Comparison of ENCODE assay signal across 26 mouse cellular contexts in the genomic region with DNA sequence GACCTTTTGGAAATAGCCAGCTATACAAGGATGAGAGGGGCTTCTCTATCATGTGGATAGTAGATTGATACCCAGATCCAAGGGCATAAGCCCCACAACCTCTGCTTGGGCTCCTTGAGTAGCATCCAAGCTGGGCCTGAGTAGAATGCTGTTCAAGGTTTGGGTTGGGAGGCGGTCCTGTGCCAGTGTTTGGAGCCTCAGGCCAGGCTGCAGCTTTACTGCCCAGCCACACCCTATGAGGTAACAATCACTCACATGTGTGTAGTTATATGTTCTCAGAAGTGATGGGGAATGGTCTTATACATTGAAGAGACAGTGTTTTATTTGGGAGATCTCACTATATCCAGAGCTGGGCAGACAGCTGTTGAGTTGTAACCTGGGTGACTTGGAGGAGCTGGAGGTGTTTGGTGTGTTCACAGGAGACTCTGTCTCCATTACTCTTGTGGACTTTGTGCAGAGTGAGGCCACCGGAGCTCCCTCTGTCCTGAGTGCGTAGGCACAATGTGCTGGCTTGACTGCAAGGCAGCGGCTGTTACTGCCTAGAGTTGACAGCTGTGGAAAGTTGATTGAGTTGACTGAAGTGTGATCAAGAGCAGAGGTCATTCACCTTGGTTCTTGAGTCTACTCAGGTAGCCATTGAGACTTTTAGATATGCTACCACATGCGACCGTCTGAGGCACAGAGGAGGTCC. TPM values are rescaled to one million over a fixed set of nuclear protein-coding genes. Genes with fewer than 3 reads are reported as not detected.
DNase-seq lines count a peak whose midpoint lies in the region; ATAC-seq and TF ChIP-seq lines count a peak whose summit lies in the region.
"Had no signal": no experiment of that assay in that cellular context is flagged by ENCODE, and none has a peak within 500 bp of the region (broad histone marks: within the 10 kb centered on the region; RNA-seq: fewer than 3 reads in every experiment).

No protein-coding gene starts in this region.

- no peak overlapping the region for H3K4me2 ChIP-seq in kidney, embryonic 16.5 days (replicated peaks; ENCODE audit: low read depth, low read length)
- H3K4me2 ChIP-seq in lung, embryonic 15.5 days = no peak overlapping the region
- no peak overlapping the region for H3K4me2 ChIP-seq in intestine, embryonic 15.5 days (replicated peaks)
- H3K4me2 ChIP-seq in intestine, embryonic 16.5 days (ENCODE audit: low read depth, low read length) = no peak overlapping the region
- H3K4me2 ChIP-seq: embryonic facial prominence, embryonic 12.5 days; embryonic facial prominence, embryonic 15.5 days; forebrain, embryonic 12.5 days; heart, embryonic 13.5 days; hindbrain, embryonic 15.5 days had no signal

- no peak overlapping the region for H3K9ac ChIP-seq in kidney, embryonic 16.5 days (replicated peaks; ENCODE audit: low read length)
- no peak overlapping the region for H3K9ac ChIP-seq in lung, embryonic 15.5 days
- H3K9ac ChIP-seq in intestine, embryonic 15.5 days = no peak overlapping the region
- H3K9ac ChIP-seq in intestine, embryonic 16.5 days (ENCODE audit: low read depth, low read length) = no peak overlapping the region
- H3K9ac ChIP-seq: embryonic facial prominence, embryonic 12.5 days; embryonic facial prominence, embryonic 15.5 days; forebrain, embryonic 12.5 days; heart, embryonic 13.5 days; hindbrain, embryonic 15.5 days had no signal

- peak; percentile 13 for DNase-seq in kidney, adult 9 months
- no peak for DNase-seq in lung, adult 2 months
- DNase-seq in heart, adult 11 months = no peak
- no peak for DNase-seq in forebrain, embryonic 10.5 days (ENCODE audit: extremely low spot score, low spot score)
- DNase-seq: adrenal gland, adult 2 months; adrenal gland, postnatal 14 days; cerebellum, adult 11 months; cerebellum, adult 2 months; cerebellum, adult 9-11 months; cerebellum, postnatal 25 days; gastrocnemius, postnatal 25 days; heart, adult 2 months; heart, postnatal 14 days; heart, postnatal 4 days had no signal

- no peak overlapping the region for H3K27ac ChIP-seq in kidney, embryonic 16.5 days (ENCODE audit: low read length)
- H3K27ac ChIP-seq in lung, embryonic 15.5 days = peak overlapping the region; percentile 69
- no peak overlapping the region for H3K27ac ChIP-seq in intestine, embryonic 15.5 days
- H3K27ac ChIP-seq in intestine, embryonic 16.5 days (ENCODE audit: low read length) = peak overlapping the region; percentile 55; the same call in 1 of the 2 replicates
- H3K27ac ChIP-seq in forebrain, embryonic 10.5 days = no peak overlapping the region
- H3K27ac ChIP-seq: embryonic facial prominence, embryonic 12.5 days; embryonic facial prominence, embryonic 15.5 days; forebrain, embryonic 12.5 days; heart, adult 2 months; heart, embryonic 10.5 days; heart, embryonic 13.5 days; hindbrain, embryonic 15.5 days had no signal

- no peak overlapping the region for H3K4me3 ChIP-seq in kidney, embryonic 16.5 days (ENCODE audit: low read length)
- H3K4me3 ChIP-seq in lung, embryonic 15.5 days = no peak overlapping the region
- H3K4me3 ChIP-seq in lung, adult 2 months (replicated peaks; ENCODE audit: extremely low read depth, low read depth, low read length) = no peak overlapping the region
- H3K4me3 ChIP-seq in intestine, embryonic 15.5 days (replicated peaks) = no peak overlapping the region
- no peak overlapping the region for H3K4me3 ChIP-seq in intestine, embryonic 16.5 days (ENCODE audit: low read length)
- H3K4me3 ChIP-seq in forebrain, embryonic 10.5 days = no peak overlapping the region
- H3K4me3 ChIP-seq: embryonic facial prominence, embryonic 12.5 days; embryonic facial prominence, embryonic 15.5 days; forebrain, embryonic 12.5 days; heart, adult 2 months; heart, embryonic 10.5 days; heart, embryonic 13.5 days; hindbrain, embryonic 15.5 days had no signal

- 91% methylated on average over 6 of the region's 6 CpGs for WGBS in kidney, embryonic 16.5 days
- WGBS in lung, embryonic 15.5 days = 73% methylated on average over 6 of the region's 6 CpGs
- WGBS in lung, adult 2 months = 78% methylated on average over 6 of the region's 6 CpGs
- WGBS in intestine, embryonic 15.5 days = 85% methylated on average over 6 of the region's 6 CpGs
- WGBS in intestine, embryonic 16.5 days = 76% methylated on average over 6 of the region's 6 CpGs
- 95% methylated on average over 6 of the region's 6 CpGs for WGBS in forebrain, embryonic 10.5 days

- no peaks in the 10 kb centered on the region for H3K27me3 ChIP-seq in kidney, embryonic 16.5 days (ENCODE audit: insufficient read depth, low read length)
- H3K27me3 ChIP-seq in lung, embryonic 15.5 days = no peaks in the 10 kb centered on the region
- no peaks in the 10 kb centered on the region for H3K27me3 ChIP-seq in intestine, embryonic 15.5 days (replicated peaks)
- H3K27me3 ChIP-seq in intestine, embryonic 16.5 days (replicated peaks; ENCODE audit: control insufficient read depth, insufficient read depth, low read length) = no peaks in the 10 kb centered on the region
- no peaks in the 10 kb centered on the region for H3K27me3 ChIP-seq in forebrain, embryonic 10.5 days (ENCODE audit: poor library complexity, severe bottlenecking)
- H3K27me3 ChIP-seq: embryonic facial prominence, embryonic 12.5 days; embryonic facial prominence, embryonic 15.5 days; forebrain, embryonic 12.5 days; heart, embryonic 13.5 days; hindbrain, embryonic 15.5 days had no signal

- no peaks in the 10 kb centered on the region for H3K9me3 ChIP-seq in kidney, embryonic 16.5 days (ENCODE audit: low read length)
- H3K9me3 ChIP-seq in lung, embryonic 15.5 days = no peaks in the 10 kb centered on the region
- H3K9me3 ChIP-seq in intestine, embryonic 15.5 days = no peaks in the 10 kb centered on the region
- H3K9me3 ChIP-seq in intestine, embryonic 16.5 days (ENCODE audit: control insufficient read depth, low read length) = no peaks in the 10 kb centered on the region
- H3K9me3 ChIP-seq in forebrain, embryonic 10.5 days = no peaks in the 10 kb centered on the region
- H3K9me3 ChIP-seq: embryonic facial prominence, embryonic 12.5 days; embryonic facial prominence, embryonic 15.5 days; forebrain, embryonic 12.5 days; heart, embryonic 10.5 days; heart, embryonic 13.5 days; hindbrain, embryonic 15.5 days had no signal

- TF ChIP-seq POLR2A in lung, adult 2 months (IDR thresholded peaks at IDR 0.05; ENCODE audit: borderline replicate concordance, extremely low read depth, low read depth, low read length) = no peak

- ATAC-seq in kidney, embryonic 16.5 days (ENCODE audit: low FRiP score, low TSS enrichment) = no peak
- no peak for ATAC-seq in lung, embryonic 15.5 days (ENCODE audit: borderline replicate concordance, extremely low read depth, low FRiP score, low TSS enrichment)
- ATAC-seq in intestine, embryonic 15.5 days = peak; percentile 79
- ATAC-seq in intestine, embryonic 16.5 days = peak; percentile 91
- ATAC-seq: CD4-positive, CD25-positive, alpha-beta regulatory T cell, adult 4 months; forebrain, embryonic 16.5 days had no signal

- peaks cover 66% of the 10 kb centered on the region for H3K36me3 ChIP-seq in kidney, embryonic 16.5 days (ENCODE audit: insufficient read depth, low read length)
- H3K36me3 ChIP-seq in lung, embryonic 15.5 days = peaks cover 71% of the 10 kb centered on the region
- peaks cover 44% of the 10 kb centered on the region for H3K36me3 ChIP-seq in intestine, embryonic 15.5 days
- H3K36me3 ChIP-seq in intestine, embryonic 16.5 days (ENCODE audit: control insufficient read depth, insufficient read depth, low read length) = peaks cover 15% of the 10 kb centered on the region; the same call in 1 of the 2 replicates
- peaks cover 97% of the 10 kb centered on the region for H3K36me3 ChIP-seq in forebrain, embryonic 10.5 days (replicated peaks)

- no peak for TF ChIP-seq CTCF in lung, adult 2 months (IDR thresholded peaks at IDR 0.05; ENCODE audit: insufficient read depth, low read length)

- no peaks in the 10 kb centered on the region for H3K4me1 ChIP-seq in kidney, embryonic 16.5 days (ENCODE audit: insufficient read depth, low read length)
- H3K4me1 ChIP-seq in lung, embryonic 15.5 days = peaks cover 4% of the 10 kb centered on the region; the same call in 1 of the 2 replicates
- peaks cover 13% of the 10 kb centered on the region for H3K4me1 ChIP-seq in lung, adult 2 months (ENCODE audit: control insufficient read depth, insufficient read depth, low read length)
- H3K4me1 ChIP-seq in intestine, embryonic 15.5 days (replicated peaks) = peaks cover 4% of the 10 kb centered on the region; the same call in 1 of the 2 replicates
- H3K4me1 ChIP-seq in intestine, embryonic 16.5 days (ENCODE audit: control insufficient read depth, insufficient read depth, low read length) = peaks cover 4% of the 10 kb centered on the region; the same call in 1 of the 2 replicates
- H3K4me1 ChIP-seq in forebrain, embryonic 10.5 days = no peaks in the 10 kb centered on the region
- H3K4me1 ChIP-seq: embryonic facial prominence, embryonic 12.5 days; embryonic facial prominence, embryonic 15.5 days; forebrain, embryonic 12.5 days; hindbrain, embryonic 15.5 days had no signal

RNA-seq across cellular contexts. Expression of gene Muc6, which starts 29.9 kb away (rescaled TPM):
- 0.24 and 0.26 TPM in 2 replicates for polyA plus RNA-seq in kidney, embryonic 16.5 days (2015; fragmentation: Nextera tagmentation; extraction: Ambion mirVana)
- 0.07 and 0.11 TPM in 2 replicates for polyA plus RNA-seq in lung, embryonic 15.5 days (2015; fragmentation: Nextera tagmentation; extraction: Ambion mirVana)
- 0.03 and 0.04 TPM in 2 replicates for polyA plus RNA-seq in lung, adult 2 months (2012; rRNA removed)
- 0.21 and 0.24 TPM in 2 replicates for polyA plus RNA-seq in intestine, embryonic 15.5 days (2015; fragmentation: Nextera tagmentation; extraction: Ambion mirVana)
- polyA plus RNA-seq in intestine, embryonic 16.5 days (2015; fragmentation: Nextera tagmentation; extraction: Ambion mirVana) = 0.24 and 0.28 TPM in 2 replicates
- 0.11 and 0.16 TPM in 2 replicates for polyA plus RNA-seq in forebrain, embryonic 10.5 days (2016; fragmentation: Nextera tagmentation; extraction: Ambion mirVana)
- polyA plus RNA-seq: heart, adult 2 months had no signal

Comparison
In these comparisons a context has a peak if more than half of its experiments do, and no peak if none do; other contexts are left out.
1. H3K27ac ChIP-seq: peak in lung, embryonic 15.5 days (single experiment) and intestine, embryonic 16.5 days (single experiment); none in kidney, embryonic 16.5 days (single experiment), intestine, embryonic 15.5 days (single experiment) and forebrain, embryonic 10.5 days (single experiment).
2. ATAC-seq: peak in intestine, embryonic 15.5 days (single experiment) and intestine, embryonic 16.5 days (single experiment); none in kidney, embryonic 16.5 days (single experiment) and lung, embryonic 15.5 days (single experiment).